Mouse (Mus musculus) gastrocnemius, postnatal 14 days (tissue): ENCODE data around the gene Ephx4. TPM values are rescaled to one million over a fixed set of nuclear protein-coding genes. Genes with fewer than 3 reads are reported as not detected.

Experiments used
- DNase-seq: peaks from one replicate; pipeline ENCODE4 v3.0.0; 2021; ENCODE audit warnings: mixed read lengths
- intact Hi-C: fragments of 180-260 bp; cut with DNase I; formaldehyde crosslinking; loops from one replicate; pipeline ENCODE4 v1.15.1; 2025; ENCODE audit warnings: low total_unique reads
- total RNA-seq, 2 experiments: library from RNA; stranded (reverse); gene quantifications; 2 replicates each; pipeline ENCODE4 v1.2.3; 2021

Ephx4 gene
- total RNA-seq, 2 experiments from 2014 or later = 1.4 to 1.7 TPM

DNA sequence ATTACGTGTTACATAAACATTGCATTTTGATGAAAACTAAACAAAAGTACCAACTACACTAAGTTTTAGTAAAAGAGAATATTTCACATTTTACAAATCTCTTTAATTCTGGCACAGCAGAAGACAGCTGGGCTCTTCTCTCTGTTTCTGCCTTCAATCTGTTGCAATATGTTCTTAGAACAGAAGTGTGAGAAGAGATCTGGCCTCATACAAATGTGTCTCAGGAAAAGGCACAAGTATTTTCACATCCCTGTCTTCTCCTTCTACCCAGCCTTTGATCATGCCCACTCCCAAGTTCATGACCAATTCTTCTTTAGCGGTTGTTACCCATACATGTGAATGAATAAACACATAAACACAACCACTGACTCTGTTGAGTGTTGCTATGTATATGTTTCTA lies 12.6 kb downstream of the Ephx4 start:
- intact Hi-C loops = no loop called here
- DNase-seq = no peak

DNA sequence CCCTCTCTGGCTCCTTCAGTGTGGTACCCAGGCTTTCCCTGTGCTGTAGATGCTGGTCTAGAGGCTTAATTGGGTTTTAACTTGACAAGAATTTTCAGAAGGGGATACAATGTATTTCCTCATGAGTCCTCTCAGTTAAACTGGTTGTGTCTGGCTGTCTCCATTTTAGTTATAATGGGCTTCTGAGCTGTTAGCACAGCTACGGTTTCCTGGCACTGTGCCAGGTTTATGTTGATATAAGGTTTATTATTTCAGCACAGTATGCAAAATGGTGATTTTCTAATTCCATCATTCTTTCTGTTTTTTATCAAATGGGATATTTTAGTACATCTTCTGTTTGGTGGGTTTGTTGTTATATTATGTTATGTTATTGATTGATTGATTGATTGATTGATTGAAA lies 19.1 kb downstream of the Ephx4 start:
- intact Hi-C loops = no loop called here
- no peak for DNase-seq

DNA sequence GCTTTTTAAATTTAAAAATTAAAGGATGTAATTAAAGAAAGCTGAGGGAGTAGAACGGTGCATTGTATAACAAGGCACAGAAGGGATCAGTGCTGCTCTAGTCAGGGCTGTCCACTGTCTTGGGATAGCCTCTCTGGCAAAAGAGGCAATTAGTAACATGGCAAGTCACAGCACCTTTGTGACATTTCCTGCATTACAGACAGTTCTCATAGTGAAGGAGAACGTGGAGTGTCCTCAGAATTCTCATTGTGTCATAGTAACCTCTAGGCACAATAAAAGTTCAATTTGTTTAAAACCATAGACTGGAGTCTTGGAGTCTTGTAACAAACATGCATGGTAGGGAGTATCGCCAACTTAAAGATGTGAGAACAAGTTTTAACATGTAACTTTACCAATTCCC lies 28.7 kb downstream of the Ephx4 start, which contains the start of gene Lpcat2b:
Gene Lpcat2b (plus strand): TSS at position 301 of the 400 bp plus-strand sequence.
- intact Hi-C loops = no loop called here
- no peak for DNase-seq

- DNase-seq = no peak
- intact Hi-C loops = no loop called here
Observed at GRCm38 (mm10) chr5:107434001-107434400, 31.5 kb downstream of the Ephx4 start.

- intact Hi-C loops = no loop called here
- no peak for DNase-seq
Observed at GRCm38 (mm10) chr5:107436185-107436584, 33.6 kb downstream of the Ephx4 start.

DNA sequence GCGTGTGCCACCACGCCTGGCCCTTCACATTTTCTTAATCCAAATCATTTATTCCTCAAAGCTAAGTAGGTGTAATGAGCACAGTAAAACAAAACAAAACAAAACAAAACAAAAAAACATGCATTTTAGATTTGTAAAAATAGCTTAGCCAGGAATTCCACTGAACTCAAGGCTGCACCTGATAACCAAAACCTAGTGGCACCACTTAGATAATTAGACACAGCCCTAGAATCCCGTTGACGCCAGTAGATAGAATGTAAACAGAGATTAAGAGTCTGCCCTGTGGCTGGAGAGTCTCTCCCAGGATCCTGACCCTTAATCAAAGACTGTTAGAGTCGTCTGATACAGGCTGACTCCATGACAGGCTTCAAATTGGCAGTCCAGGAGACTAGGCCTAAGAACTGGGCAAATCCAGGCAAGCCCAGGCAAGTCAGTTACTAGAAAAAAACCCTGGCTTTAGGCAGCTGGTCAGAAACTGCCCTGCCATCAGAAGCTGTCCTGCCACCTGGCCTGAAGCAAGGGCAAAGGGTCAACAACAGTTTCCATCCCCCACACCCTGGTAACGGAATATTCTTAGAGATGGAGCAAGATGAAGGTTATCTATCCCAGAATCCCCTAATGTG lies 34.2 kb downstream of the Ephx4 start:
- intact Hi-C loops = no loop called here
- DNase-seq = no peak

DNA sequence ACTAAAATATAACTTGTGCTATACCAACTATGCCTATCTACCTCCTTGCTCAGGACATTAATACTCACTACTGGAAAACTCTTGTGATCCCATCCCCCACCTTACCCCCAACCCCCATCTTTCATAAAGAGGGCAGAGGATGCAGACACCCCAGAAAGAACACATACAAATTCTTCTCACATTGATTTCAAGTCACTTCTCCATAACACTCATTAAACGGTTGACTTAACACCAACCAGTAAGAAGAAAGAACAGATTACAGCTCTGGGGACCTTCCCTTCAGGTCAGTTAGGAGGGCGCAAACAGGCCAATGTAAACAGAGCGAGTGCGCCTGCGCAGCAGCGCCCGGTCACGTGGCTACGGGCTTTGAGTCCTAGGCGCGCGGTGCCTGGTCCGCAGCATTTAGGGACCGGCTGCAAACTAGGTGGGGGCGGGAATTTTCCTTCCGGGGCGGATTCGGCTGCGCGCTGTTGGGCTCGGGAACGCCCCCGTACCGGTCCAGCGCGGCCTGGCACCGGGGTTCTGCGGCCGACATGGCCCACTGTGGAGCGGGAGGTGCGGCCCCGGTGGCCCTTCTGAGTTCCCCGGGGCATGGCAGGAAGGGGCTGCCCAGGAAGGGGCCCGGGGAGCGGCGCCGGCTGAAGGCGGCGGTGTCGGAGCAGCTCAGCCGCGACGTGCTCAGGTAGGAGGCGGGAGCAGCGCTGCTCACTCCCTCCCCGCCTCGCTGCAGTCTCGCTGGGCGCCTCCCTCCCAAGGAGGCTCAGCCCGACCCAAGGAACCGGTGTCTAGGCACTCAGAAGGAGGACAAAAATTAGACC lies 35.1 kb downstream of the Ephx4 start, which contains the start of gene Btbd8:
Gene Btbd8 (plus strand): TSS at position 534 of the 818 bp plus-strand sequence.
- intact Hi-C loops = no loop called here
- DNase-seq = peak; percentile 94

DNA sequence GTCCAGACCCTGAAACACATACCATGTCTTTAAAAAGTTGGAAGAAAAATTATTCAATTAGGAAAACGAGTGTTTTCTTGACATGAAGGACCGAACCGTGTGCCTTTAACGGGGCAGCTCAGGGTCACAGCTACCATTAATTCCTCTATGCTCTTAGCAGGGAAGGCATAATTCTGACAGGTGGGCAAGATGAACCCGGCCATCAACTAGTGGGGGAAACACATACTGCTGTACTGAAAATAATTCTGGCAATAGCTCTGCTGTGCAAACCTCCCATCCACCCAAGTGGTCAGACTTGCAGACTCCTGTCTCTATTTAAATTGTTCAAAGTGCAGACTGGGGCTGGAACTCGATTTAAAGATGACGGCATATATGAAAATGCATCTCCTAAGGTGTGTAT lies 35.8 kb downstream of the Ephx4 start:
- no peak for DNase-seq
- intact Hi-C loops = no loop called here

DNA sequence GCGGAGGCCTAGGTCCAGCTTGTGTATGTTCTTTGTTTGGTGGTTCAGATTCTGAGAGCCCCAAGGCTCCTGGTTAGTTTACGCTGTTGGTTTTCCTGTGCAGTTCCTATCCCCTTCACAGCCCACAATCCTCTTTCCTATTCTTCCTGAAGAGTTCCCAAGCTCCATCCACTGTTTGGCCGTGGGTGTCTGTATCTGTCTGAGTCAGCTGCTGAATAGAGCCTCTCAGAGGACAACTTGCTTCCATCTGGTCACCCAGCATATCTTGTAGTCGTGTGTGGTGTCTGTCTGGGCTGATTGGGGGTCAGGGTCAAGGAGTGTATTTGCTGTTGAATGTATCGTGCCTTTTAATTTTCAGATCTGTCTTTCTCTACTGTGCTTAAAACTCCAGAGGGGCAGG lies 39.3 kb downstream of the Ephx4 start:
- DNase-seq = no peak
- intact Hi-C loops = no loop called here

DNA sequence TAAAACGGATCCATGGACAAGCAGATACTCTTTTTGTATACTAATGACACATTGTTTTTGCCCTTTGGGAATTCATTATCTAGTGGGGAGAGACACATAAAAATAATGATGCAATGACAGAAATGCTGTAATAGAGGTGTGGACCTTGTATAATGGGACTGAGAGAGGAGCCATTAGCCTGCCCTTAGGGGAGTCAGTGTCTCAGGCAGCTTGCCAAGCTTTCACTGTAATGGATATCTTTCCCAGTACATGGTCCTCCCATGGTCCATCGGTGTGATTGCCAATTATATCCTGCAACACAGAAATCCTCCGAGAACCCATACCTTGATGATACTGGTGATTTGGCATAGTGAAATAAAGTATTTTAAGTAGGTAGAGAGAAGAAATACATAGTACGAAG lies 41.7 kb downstream of the Ephx4 start:
- DNase-seq = peak; percentile 7
- intact Hi-C loops = no loop called here

DNA sequence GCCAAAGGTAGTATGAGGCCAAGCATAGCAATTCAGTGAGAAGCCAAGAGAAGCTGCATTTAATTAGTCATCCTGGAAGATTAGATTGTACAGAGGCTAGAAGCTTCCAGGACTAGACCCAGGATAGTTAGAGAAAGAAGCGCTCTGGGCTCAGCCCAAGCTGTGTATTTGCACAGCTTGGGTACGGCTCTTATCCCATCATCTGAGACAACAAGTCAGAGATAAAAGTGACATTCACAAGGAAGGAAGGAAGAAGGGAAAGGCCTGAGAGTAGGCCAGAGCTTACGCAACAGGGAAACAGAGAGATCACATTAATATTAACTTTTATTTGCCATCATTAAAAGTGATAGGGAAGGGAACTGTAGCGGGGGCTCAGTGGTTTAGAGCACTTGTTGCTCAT lies 45.4 kb downstream of the Ephx4 start:
- no peak for DNase-seq
- intact Hi-C loops = no loop called here

- DNase-seq = no peak
- intact Hi-C loops = no loop called here
Observed at GRCm38 (mm10) chr5:107448784-107449183, 46.2 kb downstream of the Ephx4 start.

GRCm38 (mm10) chr5:107449620-107450019 lies 47.1 kb downstream of the Ephx4 start:
- intact Hi-C loops = no loop called here
- DNase-seq = no peak

GRCm38 (mm10) chr5:107450299-107450698 lies 47.8 kb downstream of the Ephx4 start:
- intact Hi-C loops = no loop called here
- no peak for DNase-seq

DNA sequence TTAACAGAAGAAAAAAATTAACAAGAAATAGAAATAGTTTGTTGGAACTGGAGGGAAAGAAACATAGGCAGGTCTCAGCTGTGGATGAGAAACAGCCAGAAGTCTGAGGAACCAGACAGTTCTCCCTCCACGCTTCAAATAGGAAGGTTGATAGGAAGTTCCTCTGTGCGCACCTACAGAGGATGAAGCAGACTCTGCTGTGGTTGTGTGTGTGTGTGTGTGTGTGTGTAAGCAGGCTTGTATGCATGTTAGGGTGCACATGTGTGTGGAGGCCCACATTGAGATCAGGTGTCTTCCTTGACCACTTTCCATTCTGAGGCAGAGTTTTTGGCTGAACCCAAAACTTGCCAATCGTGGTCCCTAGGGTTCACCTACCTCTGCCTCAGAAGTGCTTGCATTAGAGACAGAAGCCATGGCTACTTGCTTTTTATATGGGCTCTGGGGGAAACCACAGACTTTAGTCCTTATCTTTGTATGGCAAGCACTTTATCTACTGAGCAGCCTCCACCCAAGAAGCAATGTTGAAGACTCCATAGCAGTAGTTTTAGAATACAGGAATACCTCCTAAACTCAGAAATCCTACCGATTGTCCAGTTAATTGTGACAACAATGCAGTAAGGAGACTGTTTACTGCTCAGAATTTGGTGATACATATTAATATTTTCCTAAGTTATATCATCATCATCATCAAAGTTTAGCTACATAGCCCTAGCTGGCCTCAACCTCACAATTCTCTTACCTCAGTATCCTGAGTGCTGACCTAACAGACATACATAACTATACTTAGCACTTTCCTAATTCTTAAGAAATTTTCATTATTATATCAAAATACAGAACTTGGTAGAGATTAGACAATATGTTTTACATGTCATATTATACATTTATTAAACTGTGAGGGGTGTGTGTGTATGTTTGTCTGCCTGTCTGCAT lies 59.9 kb downstream of the Ephx4 start:
- intact Hi-C loops = no loop called here
- DNase-seq = no peak

DNA sequence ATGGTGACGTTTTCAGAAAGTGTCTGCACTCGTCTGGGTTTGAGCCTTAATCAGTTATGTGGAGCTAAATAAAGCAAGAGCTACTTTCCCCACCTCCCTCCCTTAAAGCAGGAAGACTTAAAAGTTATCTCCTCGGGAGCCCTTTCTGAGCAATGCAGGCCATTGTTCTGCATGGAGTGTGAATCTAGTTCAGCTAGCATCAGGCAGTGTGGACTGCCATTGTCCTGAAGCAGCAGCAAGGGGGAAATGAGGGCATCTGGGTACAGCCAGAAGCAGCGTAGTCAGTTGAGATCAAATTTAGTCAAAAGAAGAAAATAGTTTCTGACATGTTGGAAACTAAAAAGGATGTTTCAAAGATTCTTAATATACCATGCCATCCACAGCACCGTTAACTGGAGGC lies 64.0 kb downstream of the Ephx4 start:
- DNase-seq = no peak
- intact Hi-C loops = no loop called here

- no peak for DNase-seq
- intact Hi-C loops = no loop called here
Observed at GRCm38 (mm10) chr5:107467098-107467497, 64.6 kb downstream of the Ephx4 start.

- intact Hi-C loops = no loop called here
- DNase-seq = no peak
Observed at GRCm38 (mm10) chr5:107470600-107471329, 68.2 kb downstream of the Ephx4 start.
